Mouse (Mus musculus): ENCODE data around the gene Runx1.

Runx1 gene

DNA sequence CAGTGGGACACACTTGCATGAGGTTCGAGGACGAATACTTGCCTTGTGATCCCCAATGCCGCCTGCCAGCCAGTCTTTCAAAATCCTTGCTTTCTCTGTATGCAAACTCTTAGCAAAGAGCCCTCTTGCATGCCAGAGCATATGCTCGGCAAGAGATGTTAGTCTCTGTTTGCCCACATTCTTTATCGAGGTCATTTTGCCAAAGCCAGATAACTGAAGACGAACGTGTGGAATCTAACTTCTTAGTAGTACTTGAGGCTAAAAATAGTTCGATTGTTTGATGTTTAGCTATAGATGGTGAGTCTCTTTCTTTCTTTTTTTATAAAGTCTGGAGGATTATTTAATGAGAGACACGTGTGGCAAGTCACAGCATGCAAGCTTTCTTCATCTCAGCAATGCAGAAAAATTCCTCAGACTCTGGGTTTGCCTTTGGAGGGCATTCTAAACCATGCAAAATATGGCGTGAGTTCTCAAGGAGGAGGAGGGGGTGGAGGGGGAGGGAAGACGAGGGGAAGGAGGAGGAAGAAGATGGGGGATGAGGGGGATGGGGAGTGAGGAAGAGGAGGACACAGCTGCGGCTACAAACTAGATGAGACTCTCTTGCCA, 81.7 kb downstream of the Runx1 start:
- DNase-seq = no peak

- DNase-seq = no peak
These were observed 82.2 kb downstream of the Runx1 start for GRCm38 (mm10) chr16:92743755-92744154.

DNA sequence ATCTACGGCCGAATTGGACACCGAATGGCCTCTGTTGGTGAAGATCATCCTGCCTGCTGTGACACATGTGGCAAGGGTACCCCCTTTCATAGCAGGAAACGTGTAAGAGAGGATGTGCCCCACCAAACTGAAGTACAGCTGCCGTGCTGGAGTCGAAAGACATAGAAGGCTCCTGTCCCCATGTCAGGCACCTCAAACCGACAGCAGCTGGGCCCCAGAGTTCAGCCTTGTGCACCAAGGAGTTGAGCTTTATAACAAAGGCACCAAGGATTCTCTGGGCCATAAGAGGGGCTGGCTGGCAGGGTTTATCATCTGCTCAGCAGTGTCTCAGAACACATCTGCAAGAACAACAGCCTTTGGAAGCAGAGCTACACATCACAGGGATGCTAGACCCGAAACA, 84.6 kb downstream of the Runx1 start:
- DNase-seq = no peak

GRCm38 (mm10) chr16:92740541-92740940, 85.4 kb downstream of the Runx1 start:
- no peak for DNase-seq

- no peak for DNase-seq
These were observed 86.0 kb downstream of the Runx1 start for GRCm38 (mm10) chr16:92739997-92740396.

- no peak for DNase-seq
These were observed 86.7 kb downstream of the Runx1 start for GRCm38 (mm10) chr16:92739071-92739793.

DNA sequence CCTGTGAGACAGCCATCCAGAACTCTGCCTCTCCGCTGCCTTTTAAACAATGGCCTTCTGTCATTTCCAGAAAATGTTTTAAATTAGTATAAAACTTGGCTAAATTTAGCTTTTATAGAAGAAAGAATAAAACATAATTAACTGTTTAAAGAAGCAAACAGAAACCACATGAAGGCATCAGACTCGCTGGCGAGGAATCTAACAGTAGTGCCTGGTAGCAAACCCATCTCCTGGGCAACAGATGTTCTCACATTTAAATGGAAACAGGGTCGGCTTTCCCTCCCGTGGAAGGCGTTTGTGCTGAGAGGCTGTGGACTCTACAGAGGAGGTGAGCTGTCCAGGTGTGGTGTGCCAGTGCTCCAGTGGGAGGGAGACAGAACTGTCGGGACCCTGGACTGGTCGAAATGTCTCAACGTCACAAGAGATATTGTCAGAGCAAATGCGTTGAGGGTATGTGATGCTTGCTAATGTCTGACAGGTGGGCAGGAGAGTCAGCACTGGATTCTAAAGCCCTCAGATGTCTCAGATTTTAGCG, 87.4 kb downstream of the Runx1 start:
- no peak for DNase-seq

DNA sequence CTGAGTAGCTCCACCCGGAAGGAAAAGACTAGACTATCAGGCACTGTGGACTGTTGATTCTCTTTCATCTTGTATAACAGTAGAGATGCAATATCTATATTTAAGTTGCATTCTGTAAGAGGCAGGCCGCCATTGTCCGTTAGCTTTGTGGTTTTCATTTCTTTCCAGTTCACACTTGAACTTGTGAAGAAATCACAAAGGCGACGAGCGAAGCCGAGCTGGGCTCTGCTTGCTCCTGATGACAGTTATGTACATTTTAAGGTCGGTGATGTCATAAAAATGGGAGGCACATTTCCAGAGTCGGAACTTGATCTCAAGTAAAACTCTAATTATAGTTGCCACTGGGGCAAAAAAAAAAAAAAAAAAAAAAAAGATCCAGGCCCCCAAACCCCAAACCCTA, 99.1 kb downstream of the Runx1 start:
- no peak for DNase-seq

DNA sequence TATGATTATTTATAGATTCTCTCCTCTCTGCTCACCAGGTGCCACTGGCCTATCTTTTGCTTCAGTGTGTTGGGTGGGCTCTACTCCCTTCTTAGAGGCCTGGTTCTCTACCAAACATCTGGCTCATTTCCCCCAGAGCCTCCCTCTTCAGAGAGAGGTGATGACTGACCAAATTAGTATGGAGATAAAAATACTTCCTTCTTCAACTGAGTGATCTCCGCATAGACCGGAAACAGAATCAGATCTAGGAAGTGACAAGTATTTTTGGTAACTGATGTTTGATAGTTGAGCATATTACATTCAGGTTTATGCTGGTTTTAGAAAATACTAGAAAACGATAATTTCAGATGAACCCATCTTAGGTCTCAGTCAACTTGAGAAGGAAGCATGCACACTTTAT, 101.4 kb downstream of the Runx1 start:
- DNase-seq = no peak

GRCm38 (mm10) chr16:92720678-92721077, 105.3 kb downstream of the Runx1 start:
- no peak for DNase-seq

- no peak for DNase-seq
These were observed 106.2 kb downstream of the Runx1 start for GRCm38 (mm10) chr16:92719725-92720124.

DNA sequence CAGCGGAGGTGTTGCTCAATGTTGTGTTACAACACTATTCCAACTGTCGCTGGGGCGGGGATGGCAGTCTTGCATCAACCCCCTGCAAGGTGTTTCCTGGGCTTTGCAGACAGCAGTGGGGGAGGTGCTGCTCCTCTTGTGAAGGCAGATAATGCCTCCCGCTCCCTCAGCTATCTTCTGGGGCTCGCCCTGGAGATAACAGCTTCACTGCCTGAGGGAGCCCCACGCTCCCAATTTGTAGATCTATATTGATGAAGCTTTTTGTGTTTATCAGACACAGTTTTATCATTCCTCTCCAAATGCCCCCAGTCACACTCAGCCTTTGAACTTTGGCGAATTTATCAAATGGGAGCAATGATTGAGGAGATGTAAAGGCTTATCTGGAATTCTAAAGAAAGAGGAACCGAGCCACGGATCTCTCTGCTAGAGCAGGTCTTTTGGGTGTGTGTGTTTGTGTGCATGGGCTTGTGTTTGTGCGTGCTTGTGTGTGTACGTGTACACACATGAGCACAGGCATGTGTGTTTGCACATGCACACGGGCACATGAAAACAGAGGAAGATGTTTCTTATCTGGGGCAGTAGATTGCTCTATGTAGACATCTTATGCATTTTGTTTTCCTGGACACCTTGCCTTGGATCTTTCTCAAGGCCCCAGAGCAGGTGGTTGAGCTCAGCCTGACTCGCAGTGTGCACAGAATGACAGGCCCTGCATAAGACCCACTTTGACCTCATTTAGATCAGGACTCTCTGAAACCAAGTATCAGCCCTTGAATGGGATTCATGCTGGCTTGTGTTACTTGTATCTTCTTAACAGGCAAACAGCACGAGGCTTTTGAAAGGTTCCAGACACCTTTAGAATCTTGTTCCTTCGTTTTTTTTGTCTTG, 110.1 kb downstream of the Runx1 start:
- DNase-seq = no peak

- DNase-seq = no peak
These were observed 115.8 kb downstream of the Runx1 start for GRCm38 (mm10) chr16:92710161-92710560.

- DNase-seq = no peak
These were observed 117.2 kb downstream of the Runx1 start for GRCm38 (mm10) chr16:92708718-92709117.

- DNase-seq = no peak
These were observed 118.2 kb downstream of the Runx1 start for GRCm38 (mm10) chr16:92707712-92708111.

DNA sequence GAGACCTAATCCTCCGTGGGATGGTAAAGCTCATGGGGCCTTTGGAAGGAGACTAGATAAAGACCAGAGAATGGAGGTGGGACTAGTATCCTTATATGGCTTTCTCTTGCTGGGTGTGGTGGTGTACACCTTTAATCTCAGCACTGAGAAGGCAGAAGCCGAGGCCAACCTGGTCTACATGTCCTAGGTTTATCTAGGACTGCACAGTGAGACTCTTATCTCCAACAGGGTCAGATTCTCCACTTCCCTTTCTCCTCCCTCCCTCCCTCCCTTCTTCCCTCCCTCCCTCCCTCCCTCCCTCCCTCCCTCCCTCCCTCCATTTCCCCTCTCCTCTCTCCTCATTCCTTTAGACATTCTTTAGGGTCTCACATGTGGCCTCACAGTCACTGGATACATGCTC, 118.8 kb downstream of the Runx1 start:
- no peak for DNase-seq

GRCm38 (mm10) chr16:92705564-92706458, 120.1 kb downstream of the Runx1 start:
- no peak for DNase-seq

DNA sequence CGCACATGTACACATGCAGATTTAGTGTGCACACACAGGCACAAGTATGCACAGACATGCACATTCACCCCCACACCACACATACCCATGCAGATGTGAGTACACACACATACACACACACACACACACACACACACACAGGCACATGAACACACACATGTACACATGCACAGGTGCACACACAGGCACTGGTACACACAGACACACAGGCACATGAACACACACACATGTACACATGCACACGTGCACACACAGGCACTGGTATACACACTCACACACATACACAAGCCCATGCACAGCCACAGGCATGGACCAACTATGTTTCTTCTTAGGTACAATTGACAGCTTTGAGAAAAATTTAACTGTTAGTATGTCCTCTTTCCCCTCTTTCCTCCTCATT, 122.1 kb downstream of the Runx1 start:
- no peak for DNase-seq

- no peak for DNase-seq
These were observed 126.2 kb downstream of the Runx1 start for GRCm38 (mm10) chr16:92699531-92700397.

DNA sequence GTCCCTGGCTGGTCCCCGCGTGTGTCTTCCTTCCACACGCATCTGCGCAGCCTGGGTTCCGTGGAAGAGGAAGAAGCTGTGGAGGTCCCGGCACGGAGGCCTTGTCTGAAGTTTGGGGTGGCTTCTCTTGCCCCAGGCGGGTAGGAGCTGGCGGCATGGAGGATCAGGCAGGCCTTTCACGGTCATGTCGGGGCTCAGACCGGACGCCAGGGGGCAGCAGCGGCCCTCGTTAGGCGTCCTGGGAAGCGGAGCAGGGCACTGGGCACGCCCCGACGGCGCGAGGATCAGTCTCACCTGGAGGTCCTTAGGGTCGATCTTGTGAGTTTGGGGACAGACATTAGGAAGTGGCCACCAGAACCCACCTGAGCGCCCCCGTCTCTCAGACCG, 127.3 kb downstream of the Runx1 start:
- DNase-seq = peak; percentile 82 to 84

Measured in cerebellum, postnatal 36 days (tissue).